Mouse (Mus musculus): ENCODE results near the gene Galc.

Galc gene

DNA sequence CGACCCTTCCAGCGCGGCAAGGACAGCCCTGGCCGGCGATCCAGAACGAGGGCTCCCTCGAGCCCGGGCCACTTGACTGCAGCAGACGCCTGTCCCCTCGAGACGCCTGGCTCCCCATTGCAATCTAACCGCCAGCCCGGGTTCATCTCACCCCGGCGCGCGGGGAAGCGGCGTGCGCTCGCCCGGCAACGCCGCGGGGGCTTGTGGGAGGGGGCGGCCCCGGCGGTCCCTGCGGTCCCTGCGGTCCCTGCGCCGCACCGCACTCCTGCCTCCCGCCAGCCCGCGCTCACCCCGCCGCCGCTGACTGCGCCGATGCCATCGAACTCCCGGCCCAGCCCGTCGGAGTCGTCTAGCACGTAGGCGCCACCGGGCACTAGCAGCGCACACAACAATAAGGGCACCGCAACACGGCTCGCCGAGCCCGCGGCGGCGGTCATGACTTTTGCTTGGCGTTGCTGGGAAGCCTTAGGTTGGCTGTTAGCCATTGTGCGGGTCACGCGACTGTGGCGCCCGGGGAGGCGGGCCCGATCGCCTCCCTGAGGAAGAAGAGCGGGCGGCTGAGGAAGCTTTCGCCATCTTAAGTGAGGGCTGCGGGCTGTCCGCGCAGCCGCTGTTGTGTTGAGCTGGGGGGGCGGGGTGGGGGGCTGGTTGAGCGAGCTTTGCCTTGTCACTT, at the start of gene Galc:
Galc (minus strand) TSS at position 615 of the 673 bp plus-strand sequence.
- peak; percentile 95 for DNase-seq (ENCODE audit: low read depth)

DNA sequence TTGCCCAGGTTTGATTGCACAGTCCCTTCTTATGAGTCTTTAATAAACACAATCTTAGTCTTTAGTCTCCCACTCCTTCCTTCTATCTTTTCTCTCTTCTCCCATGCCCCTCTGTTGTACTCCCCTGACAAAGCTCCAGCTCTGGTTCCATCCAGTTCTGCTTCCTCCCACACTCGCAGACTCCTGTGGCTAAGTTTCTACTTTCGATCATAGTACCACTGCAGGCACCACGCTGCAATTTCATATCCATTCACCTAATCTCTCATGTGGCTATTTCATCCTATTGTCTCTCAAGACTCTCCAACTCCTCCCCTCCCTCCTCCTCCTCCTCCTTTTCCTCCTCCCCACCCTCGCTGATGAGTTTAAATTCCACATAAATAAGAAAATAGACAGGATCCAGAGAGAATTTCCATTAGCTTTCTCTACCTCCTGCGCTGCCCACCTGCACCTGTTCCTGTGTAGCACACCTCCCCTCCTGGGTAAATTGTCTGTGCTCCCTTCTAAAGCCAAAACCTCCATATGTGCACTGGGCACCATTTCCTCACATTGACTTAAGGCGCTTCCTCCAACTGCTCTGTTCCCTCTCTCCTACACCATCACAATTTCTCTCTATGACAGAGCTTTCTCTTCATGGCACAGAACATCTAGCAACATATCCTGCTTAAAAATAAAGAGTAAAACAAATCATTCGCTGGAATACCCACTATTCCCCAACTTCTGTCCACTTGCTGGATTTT, 48.1 kb upstream of the Galc start:
- no peak for DNase-seq (ENCODE audit: low read depth)

DNA sequence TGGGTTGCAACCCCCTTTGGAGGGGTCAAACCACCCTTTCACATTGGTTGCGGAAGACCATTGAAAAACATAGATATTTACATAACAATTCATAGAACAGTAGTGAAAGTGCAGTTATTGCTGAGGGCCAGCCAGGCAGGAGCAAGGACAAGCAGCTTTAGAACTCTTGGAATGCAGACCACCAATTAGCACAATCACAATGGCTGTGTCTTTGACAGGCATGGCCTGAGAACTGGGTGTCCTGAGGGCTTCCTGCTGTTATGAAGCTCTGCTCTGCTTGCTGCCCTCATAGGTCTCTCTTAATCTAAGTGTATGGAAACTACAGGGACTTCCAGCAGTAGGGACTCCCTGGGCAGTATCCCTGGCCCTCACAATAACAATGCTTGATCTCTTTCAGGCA, 43.8 kb upstream of the Galc start:
- no peak for DNase-seq (ENCODE audit: low read depth)

DNA sequence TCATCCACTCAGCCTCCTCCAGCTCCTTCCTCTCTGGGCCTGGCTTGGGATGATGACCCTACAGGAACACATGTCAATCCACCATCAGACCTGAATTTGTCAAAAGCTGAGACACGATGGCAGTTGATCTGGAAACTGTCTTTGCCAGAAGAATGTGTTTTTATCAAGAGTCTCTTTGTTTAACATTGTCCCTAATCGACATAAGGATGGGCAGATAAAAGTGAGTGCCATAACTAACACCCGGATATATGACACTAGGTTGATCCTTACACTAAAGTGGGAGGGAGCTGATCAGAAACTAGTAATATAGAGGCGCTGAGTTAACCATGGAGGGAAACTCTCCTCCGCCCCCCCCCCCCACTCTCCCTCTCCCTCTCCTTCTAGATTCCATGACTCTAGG, 42.7 kb upstream of the Galc start:
- no peak for DNase-seq (ENCODE audit: low read depth)

DNA sequence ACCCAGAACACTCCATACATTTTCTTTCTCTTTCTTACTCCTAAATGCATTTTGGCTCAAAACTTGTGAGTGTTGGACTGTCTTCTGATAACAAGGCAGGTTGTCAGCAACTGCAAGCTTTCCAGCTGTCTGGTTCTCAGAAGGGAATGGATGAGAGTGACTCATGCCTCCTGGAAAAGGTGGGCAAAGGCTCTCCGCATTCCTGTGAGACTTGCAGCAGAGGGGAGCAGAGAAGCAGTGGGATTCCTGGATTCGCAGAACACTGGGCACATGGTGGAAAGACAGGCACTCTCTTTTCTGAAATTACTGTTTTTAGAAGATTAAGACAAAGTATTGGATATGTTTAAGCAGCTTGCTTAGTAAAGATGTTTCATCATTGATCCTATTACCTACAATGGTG, 35.0 kb upstream of the Galc start:
- peak; percentile 36 for DNase-seq (ENCODE audit: low read depth)

DNA sequence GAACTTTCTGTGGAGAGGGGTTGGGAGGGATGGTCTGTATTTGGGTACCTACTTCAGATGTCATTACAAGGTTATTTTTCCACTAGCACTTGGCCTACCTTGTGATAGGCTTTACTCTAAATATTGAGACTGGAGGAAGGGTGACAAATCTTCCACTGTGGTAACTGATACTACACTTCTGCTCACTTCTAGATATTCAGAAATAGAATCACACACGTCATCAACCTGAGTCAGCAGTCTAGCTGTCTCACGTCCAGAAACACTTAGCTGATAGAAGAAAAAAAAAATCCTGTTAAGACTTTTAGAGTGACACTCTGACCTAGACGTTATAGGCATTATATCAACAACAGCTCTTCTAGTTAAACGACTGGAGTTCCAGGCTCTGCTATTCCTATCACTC, 33.0 kb upstream of the Galc start:
- DNase-seq (ENCODE audit: low read depth) = peak; percentile 21

DNA sequence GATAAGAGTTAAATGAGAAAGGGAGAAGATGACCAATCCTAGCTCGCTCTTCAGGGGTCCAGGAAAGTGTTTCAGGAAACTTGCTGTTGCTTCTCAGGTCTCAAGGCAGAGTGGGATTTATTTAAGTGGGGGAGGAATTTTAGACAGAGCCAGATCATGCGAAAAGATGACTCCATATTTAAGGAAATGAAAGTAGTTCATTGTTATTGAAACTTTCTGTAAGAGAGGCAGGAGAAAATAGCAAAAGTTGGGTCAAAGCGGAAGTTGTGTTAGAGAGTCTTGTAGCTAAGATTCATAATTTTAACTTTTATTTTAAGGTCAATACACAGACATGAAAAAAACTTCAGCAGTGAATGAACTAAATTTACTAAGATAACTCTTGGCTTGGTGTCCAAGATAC, 31.2 kb upstream of the Galc start:
- no peak for DNase-seq (ENCODE audit: low read depth)

DNA sequence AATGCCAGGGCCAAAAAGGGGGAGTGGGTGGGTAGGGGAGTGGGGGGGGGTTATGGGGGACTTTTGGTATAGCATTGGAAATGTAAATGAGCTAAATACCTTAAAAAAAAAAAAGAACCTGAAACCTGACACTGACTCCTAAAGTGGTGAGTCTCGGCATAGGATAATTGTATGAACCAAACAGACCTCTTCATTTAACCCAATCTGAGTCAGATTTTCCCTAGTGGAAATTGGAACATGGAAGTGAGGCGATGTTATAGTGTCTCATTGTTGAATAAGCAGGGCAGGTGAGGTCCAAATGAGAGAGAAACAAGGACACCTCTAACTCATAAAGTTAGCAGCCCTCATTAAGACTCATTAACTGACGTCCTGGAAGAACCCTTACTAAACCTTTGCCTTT, 25.2 kb upstream of the Galc start:
- DNase-seq (ENCODE audit: low read depth) = peak; percentile 7

DNA sequence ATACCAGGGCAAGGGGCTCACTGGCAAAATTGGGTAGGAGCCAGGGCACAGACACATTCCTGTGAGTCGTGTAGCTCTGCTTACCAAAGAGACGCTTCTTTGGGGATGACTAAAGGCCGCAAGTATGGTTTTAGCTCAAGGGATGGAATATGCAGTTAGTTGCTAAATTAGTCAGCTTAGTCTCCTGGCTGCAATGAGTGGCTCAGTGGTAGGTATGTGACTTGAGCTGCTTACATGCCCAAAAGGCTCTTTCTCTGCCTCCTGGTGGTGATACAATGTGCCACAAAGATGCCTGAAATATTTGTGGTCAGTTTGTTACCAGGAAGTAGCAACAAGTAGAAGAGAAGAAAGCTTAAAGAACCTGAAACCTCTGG, 24.2 kb upstream of the Galc start:
- peak; percentile 85 for DNase-seq (ENCODE audit: low read depth)

DNA sequence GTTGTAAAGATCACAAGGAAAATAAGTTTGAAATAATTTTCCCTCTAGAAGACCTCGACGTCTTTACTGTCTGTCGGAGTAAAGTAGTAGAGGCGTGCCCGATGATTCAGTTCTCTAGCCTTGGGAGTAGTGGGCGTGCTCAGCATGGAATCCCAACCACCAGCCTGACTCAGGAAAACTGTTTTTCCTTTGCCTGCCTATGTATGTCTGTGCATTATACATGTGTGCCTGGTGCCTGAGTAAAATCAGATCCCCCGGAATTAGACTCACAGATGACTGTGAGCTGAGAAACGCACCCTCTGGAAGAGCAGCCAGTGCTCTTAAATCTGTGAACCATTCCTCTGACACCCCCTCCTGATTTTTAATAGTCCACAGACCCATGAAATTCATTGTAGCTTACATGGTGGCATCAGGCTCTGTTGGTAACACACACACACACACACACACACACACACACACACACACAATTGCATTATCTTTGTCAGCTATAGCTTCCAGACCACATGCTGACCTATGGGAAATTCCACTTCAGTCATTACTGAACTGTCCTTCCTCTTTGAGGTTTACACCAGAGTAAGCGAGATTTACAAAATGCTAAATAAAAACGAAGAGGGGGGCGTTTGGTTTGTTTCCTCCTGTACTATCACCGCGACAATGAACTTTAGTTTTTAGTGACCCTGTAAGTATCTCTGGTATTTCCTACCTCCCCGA, 23.7 kb upstream of the Galc start:
- DNase-seq (ENCODE audit: low read depth) = peak; percentile 83

DNA sequence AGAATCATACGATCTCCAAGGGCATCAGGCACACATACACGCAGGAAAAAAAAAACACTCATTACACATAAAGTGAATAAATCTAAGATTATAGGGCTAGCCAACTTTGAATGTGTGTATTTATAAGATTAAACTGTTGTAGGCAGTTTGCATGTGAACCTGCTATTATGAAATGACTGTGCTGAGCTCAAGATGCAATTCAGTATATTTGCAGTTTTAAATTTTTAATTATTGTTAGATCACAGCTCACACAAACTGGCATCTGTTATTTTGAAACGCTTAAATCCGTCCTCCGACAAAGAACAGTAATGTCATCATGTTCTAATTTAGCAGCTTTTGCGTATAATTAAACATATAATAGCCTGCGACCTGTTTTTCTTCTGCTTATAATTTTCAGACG, 21.7 kb upstream of the Galc start:
- no peak for DNase-seq (ENCODE audit: low read depth)

DNA sequence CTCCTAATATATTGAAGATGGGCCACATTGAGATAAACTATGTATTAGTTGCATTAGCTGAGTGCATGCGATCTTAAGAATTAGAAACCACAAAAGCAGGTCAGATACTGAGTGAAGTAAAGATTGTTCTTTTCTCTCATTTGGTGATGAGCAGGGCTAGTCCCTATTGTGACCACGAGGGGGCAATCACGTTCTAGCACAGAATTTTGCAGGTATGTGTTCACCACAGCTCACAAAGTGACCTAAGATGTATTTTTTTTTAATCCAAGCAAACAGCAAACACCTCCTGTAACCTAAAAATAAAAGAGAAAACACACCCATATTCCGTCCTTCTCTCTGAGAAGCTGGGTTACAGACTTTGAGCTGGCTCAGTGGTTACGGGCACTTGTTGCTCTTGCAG, 21.3 kb upstream of the Galc start:
- DNase-seq (ENCODE audit: low read depth) = peak; percentile 88

DNA sequence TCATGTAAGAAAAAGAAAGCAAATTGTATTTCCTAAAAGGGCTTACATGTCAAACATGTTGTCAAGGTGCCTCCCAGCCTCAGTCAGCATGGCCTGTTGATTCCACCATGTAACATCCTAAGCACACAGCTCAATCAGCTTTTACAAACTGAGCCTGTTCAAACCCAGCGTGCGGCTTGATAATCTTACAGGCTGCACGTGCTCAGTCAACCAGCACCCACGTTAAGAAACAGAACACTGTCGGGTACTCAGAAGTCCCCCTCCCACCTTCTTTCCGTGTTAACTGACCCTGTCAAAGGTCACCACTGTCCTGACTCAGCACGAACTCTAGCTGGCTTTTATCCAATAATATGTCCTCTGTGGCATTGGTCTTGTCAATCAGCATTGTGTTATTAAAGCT, 13.2 kb upstream of the Galc start:
- no peak for DNase-seq (ENCODE audit: low read depth)

DNA sequence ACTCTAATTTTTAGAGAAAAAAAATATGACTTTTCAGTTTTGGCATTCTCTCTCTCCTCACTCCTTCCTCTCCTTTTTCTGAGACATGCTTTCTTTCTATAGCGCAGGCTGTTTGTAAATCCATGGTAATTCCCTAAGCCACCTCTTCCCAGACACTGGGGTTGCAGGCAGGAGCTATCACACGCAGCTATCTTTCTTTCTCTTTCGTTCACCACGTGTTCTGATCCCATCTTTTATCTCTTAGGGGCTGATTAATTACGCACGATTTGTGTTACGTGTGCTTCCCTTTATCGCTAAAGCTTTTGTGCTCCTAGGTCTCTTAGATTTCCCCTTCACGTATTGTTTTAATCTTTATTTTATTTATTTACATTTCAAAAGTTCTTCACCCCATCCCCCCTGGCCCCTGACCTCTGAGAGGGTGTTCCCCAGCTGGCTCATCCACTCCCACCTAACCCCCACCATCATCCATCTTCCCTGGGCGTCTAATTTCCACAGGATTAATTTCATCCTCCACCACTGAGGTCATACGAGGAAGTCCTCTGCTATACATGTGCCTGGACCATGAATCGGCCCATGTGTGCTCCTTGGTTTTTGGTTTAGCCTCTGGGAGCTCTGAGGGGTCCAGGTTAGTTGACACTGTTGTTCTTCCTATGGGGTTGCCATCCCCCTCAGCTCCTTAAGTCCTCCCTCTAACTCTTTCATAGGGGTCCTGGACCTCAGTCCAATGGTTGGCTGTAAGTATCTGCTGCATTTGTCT, 11.7 kb upstream of the Galc start:
- no peak for DNase-seq (ENCODE audit: low read depth)

DNA sequence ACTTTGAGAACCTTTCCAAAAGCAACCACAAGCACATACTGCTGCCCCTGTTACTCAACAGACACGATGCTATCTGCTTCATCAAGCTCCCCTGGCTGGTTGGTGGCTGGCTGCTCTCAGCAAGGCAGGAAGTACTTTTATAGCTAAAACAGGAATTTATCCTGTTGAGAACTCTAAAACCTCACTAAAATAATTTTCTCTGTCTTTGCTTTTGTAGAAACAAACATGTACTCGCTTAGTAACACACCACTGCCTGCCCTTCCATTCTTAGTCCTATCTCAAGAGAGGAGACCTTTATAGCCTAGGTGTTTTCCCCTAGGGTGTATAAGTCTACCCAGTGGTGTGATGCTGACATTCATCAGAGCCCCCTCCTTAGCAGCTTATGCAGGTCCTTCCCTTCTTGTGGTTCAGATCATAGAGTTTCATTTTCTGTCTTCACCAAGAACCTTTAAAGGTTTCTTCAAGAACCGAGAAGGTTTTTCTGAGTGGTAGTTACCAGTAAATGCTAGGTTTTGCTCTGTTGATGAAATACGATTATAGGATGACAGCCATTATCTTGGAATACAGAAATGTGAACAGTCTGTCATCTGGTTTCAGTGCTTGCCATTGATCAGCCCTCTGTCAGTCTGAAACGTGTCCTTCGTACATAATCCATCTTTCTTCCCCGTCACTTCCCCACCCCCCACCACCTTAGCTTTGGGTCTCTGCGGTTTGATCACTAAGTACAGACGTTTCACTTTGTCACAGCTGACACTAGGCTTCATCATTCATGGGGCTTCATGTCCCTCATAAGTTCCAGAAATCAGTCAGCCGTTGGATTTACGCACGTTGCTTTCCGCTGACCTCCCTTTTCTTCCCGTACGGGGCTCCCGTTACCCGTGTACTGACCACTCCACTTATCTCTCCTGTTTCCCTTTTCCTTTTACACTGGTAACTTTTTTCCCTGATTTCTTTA, 10.8 kb upstream of the Galc start:
- DNase-seq (ENCODE audit: low read depth) = peak; percentile 54

DNA sequence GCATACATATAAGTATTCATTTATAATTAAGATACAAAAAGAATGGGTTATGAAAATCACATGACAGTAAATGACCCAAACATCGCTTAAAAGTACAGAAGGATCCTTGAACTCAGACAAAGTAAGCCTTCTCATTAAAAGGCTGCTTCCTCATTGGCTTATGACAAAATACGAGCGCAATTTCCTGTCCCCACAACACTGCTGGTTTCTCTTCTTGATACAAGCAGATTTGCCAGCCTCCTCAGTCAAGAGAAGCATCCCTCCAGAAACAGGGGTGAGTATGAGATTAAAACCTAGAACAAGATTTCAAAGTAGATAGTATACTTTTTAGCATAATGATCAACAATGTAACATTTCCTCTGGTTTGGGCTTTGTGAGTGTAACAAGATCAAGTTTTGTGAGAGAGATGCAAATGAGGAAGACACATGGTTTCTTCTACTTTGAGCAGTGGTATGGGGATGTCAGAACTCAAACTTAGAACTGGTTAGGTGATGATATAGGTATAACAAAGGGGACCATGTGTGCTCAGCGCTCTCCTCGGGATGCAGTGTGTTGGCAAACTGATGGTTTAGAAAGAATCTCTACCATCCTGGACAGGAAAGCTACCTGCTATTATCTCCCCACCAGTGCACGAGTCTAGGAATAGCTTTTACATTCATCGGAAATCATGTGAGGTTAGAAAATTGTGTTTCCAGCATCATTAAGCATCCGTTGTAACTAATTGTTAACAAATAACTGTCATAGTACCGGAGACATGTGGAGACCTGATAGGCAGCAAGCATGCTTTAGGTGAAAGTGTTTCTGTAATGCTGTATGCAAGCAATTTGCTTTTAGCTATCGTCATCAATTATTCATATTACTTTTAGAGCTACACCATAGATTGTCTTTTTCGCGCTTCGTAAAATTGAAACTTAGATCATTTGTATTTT, 9.4 kb upstream of the Galc start, which contains the start of gene Gpr65:
Gpr65 (plus strand) TSS at position 195 of the 929 bp plus-strand sequence.
- no peak for DNase-seq (ENCODE audit: low read depth)

DNA sequence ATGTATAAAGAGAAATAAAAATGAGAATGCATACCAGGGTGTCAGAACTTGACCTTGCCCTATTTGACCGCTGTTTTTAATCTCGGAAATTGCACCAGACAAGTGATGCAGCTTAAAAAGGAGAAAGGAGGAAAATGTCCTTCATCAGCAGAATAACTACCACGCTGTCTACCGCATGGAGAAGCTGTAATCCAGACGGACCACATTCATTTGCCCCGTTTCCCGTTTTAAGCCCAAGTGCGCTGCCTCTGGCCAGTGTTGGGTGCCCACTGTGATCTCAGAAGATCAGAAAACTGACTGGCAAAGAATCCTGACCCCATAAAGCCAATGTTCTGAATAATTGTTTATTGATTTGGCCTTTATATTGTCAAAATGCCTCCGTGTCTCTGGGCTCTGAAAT, 6.4 kb upstream of the Galc start:
- DNase-seq (ENCODE audit: low read depth) = no peak

DNA sequence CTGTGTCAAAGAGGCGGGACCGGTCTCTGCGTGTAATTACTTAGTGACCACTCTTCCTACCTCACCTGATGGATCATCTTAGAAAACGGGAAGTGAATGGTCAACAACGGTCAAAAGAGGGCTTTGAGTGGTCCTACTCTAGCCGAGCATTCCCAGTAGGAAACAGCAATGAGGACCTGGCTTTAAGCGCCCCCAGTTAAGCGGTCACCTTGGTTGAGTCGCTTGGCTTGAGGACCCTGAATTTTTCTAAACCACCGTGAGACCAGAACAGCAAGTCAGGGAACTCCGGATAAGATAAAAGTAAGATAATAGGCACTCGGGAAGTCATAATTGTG, 226 bp upstream of the Galc start:
- no peak for DNase-seq (ENCODE audit: low read depth)

DNA sequence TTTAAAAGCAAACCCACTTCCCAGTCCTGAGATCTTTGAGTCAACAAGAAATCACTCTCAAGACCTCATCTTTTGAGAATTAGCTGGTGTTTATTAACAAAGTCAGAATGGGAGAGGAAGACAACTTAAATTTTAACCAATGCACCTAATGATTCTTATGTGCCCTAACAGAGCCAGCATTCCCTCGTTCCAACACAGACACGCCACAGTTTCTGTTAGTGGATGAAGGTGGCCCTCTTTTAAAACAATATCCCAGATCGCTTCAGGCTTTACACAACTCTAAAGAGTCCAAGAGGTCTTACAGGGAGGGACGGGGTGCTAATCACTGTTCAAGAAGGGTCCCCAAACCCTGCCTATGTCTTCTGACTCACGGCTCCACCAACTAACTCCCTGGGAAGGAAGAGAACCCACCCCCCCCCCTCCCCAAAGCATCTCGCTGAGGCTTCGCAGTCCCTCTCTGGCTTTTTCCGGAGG, 851 bp downstream of the Galc start:
- no peak for DNase-seq (ENCODE audit: low read depth)

DNA sequence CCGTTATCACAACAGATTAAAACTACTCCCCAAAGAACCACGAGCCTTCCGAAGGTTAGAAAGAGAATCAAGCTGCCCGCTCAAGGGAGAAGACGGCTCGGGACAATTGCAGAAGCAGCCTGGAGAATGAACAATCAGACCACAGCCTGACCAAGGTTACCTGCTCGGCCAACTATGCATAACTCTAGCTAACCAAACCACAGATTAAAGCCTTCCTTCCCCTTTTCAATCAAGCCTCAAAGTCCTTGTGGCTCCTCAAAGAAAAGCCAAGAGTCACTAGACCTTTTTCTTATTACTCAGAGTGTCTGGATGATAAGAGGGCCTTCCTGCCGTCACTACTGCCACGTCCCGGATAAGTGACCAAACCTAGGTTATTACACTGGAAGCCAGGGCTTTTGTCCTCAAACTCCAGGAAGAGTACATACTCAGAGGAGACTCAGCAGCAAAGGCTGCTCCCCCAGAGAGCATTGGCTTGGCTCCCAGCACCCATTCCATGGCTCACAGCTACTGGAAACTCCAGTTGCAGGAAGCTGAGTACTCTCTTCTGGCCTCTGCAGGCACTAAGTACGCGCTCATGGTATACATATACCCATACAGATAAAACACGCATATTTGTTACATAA, 3.8 kb downstream of the Galc start:
- peak; percentile 31 for DNase-seq (ENCODE audit: low read depth)

All from NIH3T3 (cell line).